In the genomic region with DNA sequence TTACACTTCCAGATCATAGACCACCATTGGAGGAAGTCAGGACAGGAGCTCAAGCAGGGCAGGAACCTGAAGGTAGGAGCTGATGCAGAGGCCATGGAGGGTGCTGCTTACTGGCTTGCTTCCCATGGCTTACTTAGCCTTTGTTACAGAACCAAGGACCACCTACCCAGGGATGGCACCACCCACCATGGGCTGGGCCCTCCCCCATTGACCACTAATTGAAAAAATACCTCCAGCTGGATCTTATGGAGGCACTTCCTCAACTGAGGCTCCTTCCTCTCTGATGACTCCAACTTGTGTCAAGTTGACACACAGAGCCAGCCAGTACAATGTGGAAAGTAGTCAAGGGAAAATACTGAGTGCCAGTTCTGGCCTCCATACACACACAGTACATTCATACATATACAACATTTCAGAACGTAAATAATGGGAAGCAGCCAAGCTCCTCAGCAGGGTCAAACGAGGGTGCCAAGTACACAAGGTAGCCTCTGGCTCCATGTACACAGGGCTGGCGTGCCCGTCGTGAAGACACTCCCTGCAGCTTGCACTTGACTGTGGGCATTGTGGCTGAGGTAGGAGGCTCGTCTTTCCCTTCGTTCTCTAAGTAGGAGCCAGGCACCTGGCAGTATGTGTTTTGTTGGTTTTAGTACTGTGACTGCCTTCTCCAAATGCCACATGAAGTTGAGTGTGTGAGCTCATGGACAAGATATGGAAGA, we compare ENCODE assay signal across 24 mouse cellular contexts. TPM values are rescaled to one million over a fixed set of nuclear protein-coding genes. Genes with fewer than 3 reads are reported as not detected.
DNase-seq lines count a peak whose midpoint lies in the region; ATAC-seq and TF ChIP-seq lines count a peak whose summit lies in the region.
"Had no signal": no experiment of that assay in that cellular context is flagged by ENCODE, and none has a peak within 500 bp of the region (broad histone marks: within the 10 kb centered on the region; RNA-seq: fewer than 3 reads in every experiment).

No protein-coding gene starts in this region.

- intact Hi-C loops in gastrocnemius, adult 2 months (cut with DNase I) = no loop called here

- no peaks in the 10 kb centered on the region for H3K4me1 ChIP-seq in lung, postnatal 0 days (ENCODE audit: insufficient read depth, low read depth, low read length)
- H3K4me1 ChIP-seq in embryonic facial prominence, embryonic 12.5 days = 0 out of 2 replicates have a peak, but pooled peaks cover 4% of the 10 kb centered on the region
- H3K4me1 ChIP-seq in limb, embryonic 11.5 days (ENCODE audit: control insufficient read depth, insufficient read depth, low read length) = no peaks in the 10 kb centered on the region
- H3K4me1 ChIP-seq: forebrain, embryonic 10.5 days; forebrain, embryonic 15.5 days; hindbrain, embryonic 10.5 days; kidney, embryonic 15.5 days; liver, embryonic 12.5 days; midbrain, embryonic 10.5 days; midbrain, embryonic 15.5 days had no signal

- H3K27me3 ChIP-seq in lung, postnatal 0 days (replicated peaks; ENCODE audit: insufficient read depth, low read length) = no peaks in the 10 kb centered on the region
- no peaks in the 10 kb centered on the region for H3K27me3 ChIP-seq in embryonic facial prominence, embryonic 12.5 days
- H3K27me3 ChIP-seq in limb, embryonic 11.5 days (ENCODE audit: control insufficient read depth, insufficient read depth, low read length) = no peaks in the 10 kb centered on the region
- H3K27me3 ChIP-seq: forebrain, embryonic 15.5 days; kidney, embryonic 15.5 days; liver, embryonic 12.5 days; midbrain, embryonic 15.5 days had no signal

- H3K4me2 ChIP-seq in lung, postnatal 0 days (replicated peaks; ENCODE audit: low read depth, low read length) = no peak overlapping the region
- H3K4me2 ChIP-seq in embryonic facial prominence, embryonic 12.5 days (replicated peaks) = no peak overlapping the region
- no peak overlapping the region for H3K4me2 ChIP-seq in limb, embryonic 11.5 days (ENCODE audit: low read depth, severe bottlenecking)
- H3K4me2 ChIP-seq: forebrain, embryonic 15.5 days; kidney, embryonic 15.5 days; liver, embryonic 12.5 days; midbrain, embryonic 15.5 days had no signal

- H3K4me3 ChIP-seq in lung, postnatal 0 days (ENCODE audit: low read depth, low read length) = no peak overlapping the region
- H3K4me3 ChIP-seq in embryonic facial prominence, embryonic 12.5 days = no peak overlapping the region
- no peak overlapping the region for H3K4me3 ChIP-seq in limb, embryonic 11.5 days (ENCODE audit: low read depth, low read length)
- no peak overlapping the region for H3K4me3 ChIP-seq in gastrocnemius, adult 2 months
- H3K4me3 ChIP-seq: forebrain, embryonic 10.5 days; forebrain, embryonic 15.5 days; hindbrain, embryonic 10.5 days; kidney, embryonic 15.5 days; left cerebral cortex, adult 2 months; liver, embryonic 12.5 days; midbrain, embryonic 10.5 days; midbrain, embryonic 15.5 days had no signal

- no peak overlapping the region for H3K9ac ChIP-seq in lung, postnatal 0 days (replicated peaks; ENCODE audit: low read depth)
- H3K9ac ChIP-seq in embryonic facial prominence, embryonic 12.5 days = no peak overlapping the region
- H3K9ac ChIP-seq in limb, embryonic 11.5 days (ENCODE audit: low read length) = no peak overlapping the region
- H3K9ac ChIP-seq: forebrain, embryonic 15.5 days; kidney, embryonic 15.5 days; liver, embryonic 12.5 days; liver, postnatal 0 days; midbrain, embryonic 15.5 days had no signal

- TF ChIP-seq CTCF in lung, postnatal 0 days (IDR thresholded peaks at IDR 0.05) = no peak
- no peak for TF ChIP-seq CTCF in gastrocnemius, adult 2 months (IDR thresholded peaks at IDR 0.05)

- H3K27ac ChIP-seq in lung, postnatal 0 days (ENCODE audit: low read length) = no peak overlapping the region
- H3K27ac ChIP-seq in embryonic facial prominence, embryonic 12.5 days = no peak overlapping the region
- no peak overlapping the region for H3K27ac ChIP-seq in limb, embryonic 11.5 days (replicated peaks; ENCODE audit: low read depth, low read length)
- H3K27ac ChIP-seq in gastrocnemius, adult 2 months = no peak overlapping the region
- H3K27ac ChIP-seq: forebrain, embryonic 10.5 days; forebrain, embryonic 15.5 days; hindbrain, embryonic 10.5 days; kidney, embryonic 15.5 days; left cerebral cortex, adult 2 months; liver, embryonic 12.5 days; midbrain, embryonic 10.5 days; midbrain, embryonic 15.5 days had no signal

- H3K9me3 ChIP-seq in lung, postnatal 0 days (ENCODE audit: low read length) = no peaks in the 10 kb centered on the region
- no peaks in the 10 kb centered on the region for H3K9me3 ChIP-seq in embryonic facial prominence, embryonic 12.5 days
- H3K9me3 ChIP-seq in limb, embryonic 11.5 days (ENCODE audit: control insufficient read depth, low read length) = no peaks in the 10 kb centered on the region
- H3K9me3 ChIP-seq: forebrain, embryonic 10.5 days; forebrain, embryonic 15.5 days; hindbrain, embryonic 10.5 days; kidney, embryonic 15.5 days; liver, embryonic 12.5 days; midbrain, embryonic 10.5 days; midbrain, embryonic 15.5 days had no signal

- H3K36me3 ChIP-seq in lung, postnatal 0 days (ENCODE audit: insufficient read depth, low read length) = peaks cover 49% of the 10 kb centered on the region
- peaks cover 80% of the 10 kb centered on the region for H3K36me3 ChIP-seq in embryonic facial prominence, embryonic 12.5 days
- peaks cover 31% of the 10 kb centered on the region for H3K36me3 ChIP-seq in limb, embryonic 11.5 days (ENCODE audit: control insufficient read depth, insufficient read depth, low read length)

- 49% methylated on average over 7 of the region's 7 CpGs for WGBS in lung, postnatal 0 days
- WGBS in embryonic facial prominence, embryonic 12.5 days = 76% methylated on average over 7 of the region's 7 CpGs
- 80% methylated on average over 7 of the region's 7 CpGs for WGBS in limb, embryonic 11.5 days

- TF ChIP-seq EP300 in lung, postnatal 0 days (IDR thresholded peaks at IDR 0.05) = no peak

- ATAC-seq in lung, postnatal 0 days = peak; percentile 77
- ATAC-seq in embryonic facial prominence, embryonic 12.5 days (ENCODE audit: insufficient number of reproducible peaks, insufficient read depth, low FRiP score, low TSS enrichment) = peak; percentile 18; the same call in 1 of the 2 replicates
- ATAC-seq in limb, embryonic 11.5 days (ENCODE audit: insufficient number of reproducible peaks, low FRiP score, low TSS enrichment, low read depth) = no peak
- ATAC-seq: CD4-positive, CD25-positive, alpha-beta regulatory T cell, adult 4 months; forebrain, embryonic 15.5 days; hindbrain, embryonic 16.5 days; liver, embryonic 12.5 days; liver, postnatal 0 days; midbrain, embryonic 15.5 days had no signal

- DNase-seq in lung, postnatal 0 days (ENCODE audit: low spot score) = peak; percentile 56
- DNase-seq in lung, postnatal 14 days = no peak
- peak; percentile 30 for DNase-seq in limb, embryonic 11.5 days (ENCODE audit: low spot score)
- DNase-seq in gastrocnemius, adult 2 months = no peak
- DNase-seq in gastrocnemius, postnatal 10 days = no peak
- no peak for DNase-seq in thymus, postnatal 14 days
- DNase-seq: adrenal gland, postnatal 25 days; cerebellum, adult 2 months; heart, postnatal 14 days; kidney, adult 18-20 months; liver, postnatal 0 days; thymus, adult 2 months; thymus, postnatal 4 days had no signal

RNA-seq across cellular contexts. Expression of a gene that starts 45.9 kb away (rescaled TPM):
- polyA plus RNA-seq in lung, postnatal 0 days (2015; fragmentation: Nextera tagmentation; extraction: Ambion mirVana) = 151 and 155 TPM in 2 replicates
- 63.0 and 65.7 TPM in 2 replicates for polyA plus RNA-seq in embryonic facial prominence, embryonic 12.5 days (2016; fragmentation: Nextera tagmentation; extraction: Ambion mirVana)
- 52.6 and 55.2 TPM in 2 replicates for polyA plus RNA-seq in limb, embryonic 11.5 days (2014; fragmentation: Nextera tagmentation; extraction: Ambion mirVana)
- total RNA-seq in gastrocnemius, adult 2 months (2021) = 10 to 100 TPM; 21.6 to 23.8 TPM
- total RNA-seq in gastrocnemius, postnatal 10 days (2021) = 10 to 100 TPM; 22.2 to 25.2 TPM

RNA-seq across cellular contexts. Expression of a gene that starts 57.3 kb away (rescaled TPM):
- polyA plus RNA-seq in lung, postnatal 0 days (2015; fragmentation: Nextera tagmentation; extraction: Ambion mirVana) = 21.2 and 26.5 TPM in 2 replicates
- polyA plus RNA-seq in embryonic facial prominence, embryonic 12.5 days (2016; fragmentation: Nextera tagmentation; extraction: Ambion mirVana) = 54.5 and 57.7 TPM in 2 replicates
- 62.4 and 64.0 TPM in 2 replicates for polyA plus RNA-seq in limb, embryonic 11.5 days (2014; fragmentation: Nextera tagmentation; extraction: Ambion mirVana)
- 10 to 100 TPM; 24.8 to 30.3 TPM for total RNA-seq in gastrocnemius, adult 2 months (2021)
- total RNA-seq in gastrocnemius, postnatal 10 days (2021) = 10 to 100 TPM; 36.3 to 41.9 TPM

Comparison
In these comparisons a context has a peak if more than half of its experiments do, and no peak if none do; other contexts are left out.
1. DNase-seq: peak in lung, postnatal 0 days (single experiment) and limb, embryonic 11.5 days (single experiment); none in lung, postnatal 14 days (single experiment), gastrocnemius, adult 2 months (single experiment), gastrocnemius, postnatal 10 days (single experiment) and thymus, postnatal 14 days (single experiment).